Mouse (Mus musculus): ENCODE data around the gene Gimap4. TPM values are rescaled to one million over a fixed set of nuclear protein-coding genes. Genes with fewer than 3 reads are reported as not detected.

Gene Gimap4
- total and polyA plus RNA-seq, 3 experiments = 0.12 to 0.25 TPM; not detected in 1

DNA sequence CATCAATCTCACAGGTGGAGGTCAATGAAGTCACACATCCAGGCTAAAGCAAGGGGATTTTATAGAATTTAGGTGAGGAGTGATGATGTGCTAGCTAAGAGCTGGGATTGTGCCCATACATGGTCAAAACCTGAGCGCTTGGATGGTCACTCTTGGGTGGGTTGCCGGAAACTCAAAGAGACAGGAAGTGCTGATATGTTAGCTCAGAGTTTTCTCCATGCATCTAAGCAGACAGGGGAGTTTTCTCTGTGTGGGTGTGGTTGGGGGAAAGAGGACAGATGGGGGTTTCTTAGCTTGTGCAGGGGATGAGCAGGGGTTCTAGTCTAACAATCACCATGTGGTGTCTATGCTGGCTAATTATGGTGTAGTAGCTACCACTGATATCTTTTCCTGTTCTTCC is 5.0 kb downstream of the Gimap4 start:
- peaks cover 0 to 1% of the 10 kb centered on the region in 2 experiments; a peak in 1 of 4 replicates for H3K27me3 ChIP-seq (ENCODE audit: control insufficient read depth in 1 of 2, insufficient read depth in 2 of 2, low read length in 2 of 2)
- TF ChIP-seq NRF1 (IDR thresholded peaks at IDR 0.05; ENCODE audit: insufficient read depth, low read depth, low read length, poor library complexity, severe bottlenecking) (no peak), ELF1 (IDR thresholded peaks at IDR 0.05; ENCODE audit: low read depth, low read length) (no peak), MAFK (IDR thresholded peaks at IDR 0.05; ENCODE audit: borderline replicate concordance, low read depth, low read length) (no peak), TBP (IDR thresholded peaks at IDR 0.05; ENCODE audit: low read depth, low read length) (no peak), USF1 (IDR thresholded peaks at IDR 0.05; ENCODE audit: low read depth, low read length) (no peak), EP300 (IDR thresholded peaks at IDR 0.05; ENCODE audit: low read depth in 1 of 2, low read length in 2 of 2) (no peak), CTCF (IDR thresholded peaks at IDR 0.05 in 2 of 3, conservative IDR thresholded peaks at IDR 0.05 in 1 of 3; ENCODE audit: control insufficient read depth in 1 of 3, insufficient read depth in 1 of 3, low read depth in 2 of 3, low read length in 3 of 3, poor library complexity in 1 of 3, severe bottlenecking in 1 of 3) (no peak), NELFE (IDR thresholded peaks at IDR 0.05; ENCODE audit: low read depth, low read length) (no peak), SIN3A (IDR thresholded peaks at IDR 0.05; ENCODE audit: low read length) (no peak), CHD2 (IDR thresholded peaks at IDR 0.05; ENCODE audit: low read length) (no peak), SMC3 (IDR thresholded peaks at IDR 0.05; ENCODE audit: low read depth, low read length) (no peak), BHLHE40 (IDR thresholded peaks at IDR 0.05; ENCODE audit: borderline replicate concordance, low read depth, low read length) (no peak), KAT2A (conservative IDR thresholded peaks at IDR 0.05; ENCODE audit: low read depth, low read length) (no peak), USF2 (IDR thresholded peaks at IDR 0.05; ENCODE audit: borderline replicate concordance in 1 of 2, insufficient read depth in 1 of 2, low read depth in 1 of 2, low read length in 2 of 2) (no peak), MAX (IDR thresholded peaks at IDR 0.05; ENCODE audit: low read length) (no peak), MXI1 (IDR thresholded peaks at IDR 0.05; ENCODE audit: low read depth, low read length) (no peak)
- H3K9ac ChIP-seq (ENCODE audit: control insufficient read depth, low read depth, low read length, poor library complexity, severe bottlenecking) = no peak overlapping the region
- no peak for DNase-seq (ENCODE audit: low read depth, low spot score)
- H3K79me2 ChIP-seq (ENCODE audit: control insufficient read depth, insufficient read depth, low read length, poor library complexity) = no peaks in the 10 kb centered on the region
- H3K9me3 ChIP-seq (replicated peaks; ENCODE audit: insufficient read depth, low read length) = no peaks in the 10 kb centered on the region
- H3K4me3 ChIP-seq (ENCODE audit: control insufficient read depth in 1 of 2, insufficient read depth in 1 of 2, low read depth in 2 of 2, low read length in 2 of 2) = no peak overlapping the region
- H3K4me1 ChIP-seq (ENCODE audit: control insufficient read depth in 1 of 2, insufficient read depth in 2 of 2, low read length in 2 of 2) = no peaks in the 10 kb centered on the region
- H3K27ac ChIP-seq (ENCODE audit: control insufficient read depth, low read depth, low read length) = no peak overlapping the region
- H3K36me3 ChIP-seq (ENCODE audit: control insufficient read depth in 1 of 2, insufficient read depth in 2 of 2, low read length in 2 of 2) = no peaks in the 10 kb centered on the region

DNA sequence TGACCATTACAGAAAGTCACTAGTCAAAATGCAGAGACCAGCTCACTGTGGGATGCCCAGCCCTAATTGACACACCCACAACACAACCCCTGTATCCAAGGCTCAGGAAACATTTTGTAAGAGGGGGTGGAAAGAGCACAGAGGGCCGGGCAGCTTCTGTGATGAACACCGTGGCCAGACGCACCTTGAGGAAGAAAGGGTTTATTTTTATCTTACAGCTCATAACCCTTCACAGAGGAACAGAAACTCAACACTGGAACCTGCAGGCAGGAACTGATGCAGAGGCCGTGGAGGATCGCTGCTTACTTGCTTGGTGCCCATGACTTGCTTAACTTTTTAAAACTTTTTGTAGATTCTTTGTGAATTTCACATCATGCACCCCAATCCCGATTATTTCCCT is 8.6 kb downstream of the Gimap4 start:
- no peak overlapping the region for H3K4me3 ChIP-seq (ENCODE audit: control insufficient read depth in 1 of 2, insufficient read depth in 1 of 2, low read depth in 2 of 2, low read length in 2 of 2)
- H3K27ac ChIP-seq (ENCODE audit: control insufficient read depth, low read depth, low read length) = no peak overlapping the region
- no peaks in the 10 kb centered on the region for H3K36me3 ChIP-seq (ENCODE audit: control insufficient read depth in 1 of 2, insufficient read depth in 2 of 2, low read length in 2 of 2)
- TF ChIP-seq UBTF (IDR thresholded peaks at IDR 0.05; ENCODE audit: borderline replicate concordance, insufficient read depth, low read depth, low read length) (no peak), MYB (IDR thresholded peaks at IDR 0.05; ENCODE audit: low read depth, low read length) (no peak)
- H3K79me2 ChIP-seq (ENCODE audit: control insufficient read depth, insufficient read depth, low read length, poor library complexity) = no peaks in the 10 kb centered on the region
- DNase-seq (ENCODE audit: low read depth, low spot score) = no peak
- H3K9ac ChIP-seq (ENCODE audit: control insufficient read depth, low read depth, low read length, poor library complexity, severe bottlenecking) = no peak overlapping the region
- peaks cover 0 to 1% of the 10 kb centered on the region in 2 experiments; a peak in 1 of 4 replicates for H3K27me3 ChIP-seq (ENCODE audit: control insufficient read depth in 1 of 2, insufficient read depth in 2 of 2, low read length in 2 of 2)
- H3K9me3 ChIP-seq (replicated peaks; ENCODE audit: insufficient read depth, low read length) = no peaks in the 10 kb centered on the region
- no peaks in the 10 kb centered on the region for H3K4me1 ChIP-seq (ENCODE audit: control insufficient read depth in 1 of 2, insufficient read depth in 2 of 2, low read length in 2 of 2)

All from MEL (cell line).